Mouse (Mus musculus): ENCODE measurements around the gene Dctn2. TPM values are rescaled to one million over a fixed set of nuclear protein-coding genes. Genes with fewer than 3 reads are reported as not detected.

Dctn2 gene
- total RNA-seq, 2 experiments from 2014 or later = 86.8 to 91.8 TPM

DNA sequence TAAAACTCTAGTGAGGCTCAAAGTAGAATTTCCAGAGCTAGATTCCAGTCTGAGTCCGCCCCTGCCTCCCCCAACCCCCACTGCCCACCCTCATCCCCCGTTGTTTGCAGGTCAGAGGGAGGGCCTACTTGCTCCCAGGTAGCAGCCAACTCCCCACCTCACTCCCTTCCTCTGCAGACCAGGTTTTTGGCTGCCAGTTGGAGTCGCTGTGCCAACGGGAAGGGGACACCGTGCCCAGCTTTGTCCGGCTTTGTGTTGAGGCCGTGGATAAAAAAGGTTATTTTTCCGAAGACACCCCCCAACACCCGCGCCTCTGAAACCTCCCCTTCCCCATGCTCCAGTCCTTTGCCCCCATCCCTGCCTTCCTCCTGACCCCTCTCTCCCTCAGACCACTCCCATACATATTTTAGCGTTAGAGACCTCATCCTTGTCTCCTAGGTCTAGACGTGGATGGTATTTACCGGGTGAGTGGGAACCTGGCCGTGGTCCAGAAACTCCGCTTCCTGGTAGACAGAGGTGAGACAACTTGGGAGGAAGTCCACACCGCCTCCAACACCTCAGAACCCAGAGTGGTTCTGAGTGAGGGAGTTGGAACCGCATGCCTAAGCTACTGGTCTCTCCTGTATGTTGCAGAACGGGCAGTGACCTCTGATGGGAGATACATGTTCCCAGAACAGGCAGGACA lies 61.4 kb downstream of the Dctn2 start:
- intact Hi-C loops (cut with DNase I) = no loop called here
- DNase-seq = no peak

DNA sequence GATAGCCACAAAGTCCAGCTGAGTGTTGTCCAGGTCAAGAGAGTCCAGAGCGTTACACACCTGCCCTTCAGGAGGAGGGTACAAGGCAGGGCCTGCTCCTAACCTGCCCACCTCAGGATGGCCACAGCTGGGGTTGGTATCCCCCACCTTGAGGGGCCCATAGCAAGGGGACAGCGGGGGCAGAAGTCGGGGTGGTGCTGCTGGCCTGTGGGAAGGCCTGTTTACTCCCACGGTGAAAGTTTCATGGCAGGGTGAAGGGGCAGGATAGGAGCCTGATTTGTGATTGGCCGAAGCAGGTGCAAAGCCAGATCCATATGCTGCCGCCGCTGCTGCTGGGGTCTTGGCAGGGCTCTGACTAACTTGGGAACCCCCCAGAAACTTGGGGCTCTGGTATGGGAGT lies 64.0 kb downstream of the Dctn2 start:
- intact Hi-C loops (cut with DNase I) = no loop called here
- DNase-seq = no peak

Other genes with a start within 250 kb of the Dctn2 start
- gene Tsfm, start 235.5 kb upstream of the Dctn2 start, total RNA-seq (2021) = 10 to 100 TPM; 20.5 to 21.7 TPM
- 10 to 100 TPM in 1 of 2 experiments, 1 to 10 TPM in 1; 8.2 to 10.0 TPM for gene Mettl1, start 225.0 kb upstream of the Dctn2 start, total RNA-seq (2021)
- gene Eef1akmt3, start 224.9 kb upstream of the Dctn2 start, total RNA-seq (2021) = under 1 TPM in 1 of 2 experiments, not detected in 1; 0.10 TPM
- under 1 TPM; 0.10 to 0.15 TPM for gene Cyp27b1, start 218.1 kb upstream of the Dctn2 start, total RNA-seq (2021)
- gene March9, start 206.2 kb upstream of the Dctn2 start, total RNA-seq (2021) = under 1 TPM; 0.64 to 0.66 TPM
- gene Cdk4, start 202.8 kb upstream of the Dctn2 start, total RNA-seq (2021) = 10 to 100 TPM; 29.7 to 38.9 TPM
- gene Tspan31, start 196.1 kb upstream of the Dctn2 start, total RNA-seq (2021) = 10 to 100 TPM; 22.1 to 25.0 TPM
- 1 to 10 TPM; 2.1 to 2.9 TPM for gene Agap2, start 191.1 kb upstream of the Dctn2 start, total RNA-seq (2021)
- gene Os9, start 145.2 kb upstream of the Dctn2 start, total RNA-seq (2021) = 10 to 100 TPM; 10.7 to 11.4 TPM
- 1 to 10 TPM in 1 of 2 experiments, under 1 TPM in 1; 0.69 to 1.0 TPM for gene B4galnt1, start 101.1 kb upstream of the Dctn2 start, total RNA-seq (2021)
- gene Slc26a10, start 85.7 kb upstream of the Dctn2 start, total RNA-seq (2021) = 1 to 10 TPM; 4.8 to 5.1 TPM
- gene Arhgef25, start 76.3 kb upstream of the Dctn2 start, total RNA-seq (2021) = 1 to 10 TPM; 8.3 to 9.4 TPM
- gene Dtx3, start 70.6 kb upstream of the Dctn2 start, total RNA-seq (2021) = 10 to 100 TPM; 21.2 to 24.6 TPM
- gene Pip4k2c, start 54.8 kb upstream of the Dctn2 start, total RNA-seq (2021) = 1 to 10 TPM; 5.6 to 6.1 TPM
- under 1 TPM; 0.20 to 0.66 TPM for gene Kif5a, start 3.0 kb upstream of the Dctn2 start, total RNA-seq (2021)
- 10 to 100 TPM; 11.5 to 17.1 TPM for gene Mbd6, start 22.6 kb downstream of the Dctn2 start, total RNA-seq (2021)
- gene Mars, start 45.4 kb downstream of the Dctn2 start, total RNA-seq (2021) = 10 to 100 TPM; 54.1 to 56.1 TPM
- gene Arhgap9, start 55.6 kb downstream of the Dctn2 start, total RNA-seq (2021) = 1 to 10 TPM in 1 of 2 experiments, under 1 TPM in 1; 0.96 to 1.3 TPM
- gene Gli1, start 75.6 kb downstream of the Dctn2 start, total RNA-seq (2021) = 1 to 10 TPM; 1.0 to 1.5 TPM
- not detected for gene Inhbe, start 88.0 kb downstream of the Dctn2 start, total RNA-seq (2021)
- not detected for gene Inhbc, start 104.1 kb downstream of the Dctn2 start, total RNA-seq (2021)
- 100 to 1,000 TPM in 1 of 2 experiments, 10 to 100 TPM in 1; 89.7 to 129 TPM for gene R3hdm2, start 114.0 kb downstream of the Dctn2 start, total RNA-seq (2021)
- 100 to 1,000 TPM; 342 to 376 TPM for gene Stac3, start 235.3 kb downstream of the Dctn2 start, total RNA-seq (2021)
- gene Ndufa4l2, start 248.6 kb downstream of the Dctn2 start, total RNA-seq (2021) = 10 to 100 TPM; 11.0 to 11.3 TPM

Measured in gastrocnemius, postnatal 36 days (tissue).